Mouse (Mus musculus) bone marrow, adult 2 months (tissue): ENCODE data around the gene Iqgap3. TPM values are rescaled to one million over a fixed set of nuclear protein-coding genes. Genes with fewer than 3 reads are reported as not detected.

ENCODE experiments used
- H3K27ac ChIP-seq: fragments of 200-500 bp; 2 replicates; pipeline ENCODE4 v1.5.1; 2012; ENCODE audit warnings: low read depth, mild to moderate bottlenecking, control low read depth, inconsistent platforms, low read length; ENCODE audit not compliant: control insufficient read depth, poor library complexity, insufficient read depth
- H3K4me1 ChIP-seq: fragments of 200-500 bp; 2 replicates; pipeline ENCODE4 v1.6.1; 2011; ENCODE audit warnings: low read length; ENCODE audit not compliant: control insufficient read depth, insufficient read depth
- H3K4me3 ChIP-seq: fragments of 200-500 bp; replicated peaks from 2 replicates; pipeline ENCODE3; 2011; ENCODE audit warnings: mild to moderate bottlenecking, low read depth, low read length, control low read depth; ENCODE audit not compliant: control insufficient read depth
- CTCF ChIP-seq: fragments of 200-500 bp; IDR thresholded peaks from 2 replicates; pipeline ENCODE4 v1.5.1; 2011; ENCODE audit warnings: low read length, control low read depth; ENCODE audit not compliant: control insufficient read depth, insufficient read depth
- POLR2A ChIP-seq: fragments of 200-500 bp; IDR thresholded peaks from 2 replicates; pipeline ENCODE4 v1.6.1; 2011; ENCODE audit warnings: low read depth, mild to moderate bottlenecking, control low read depth, low read length, borderline replicate concordance; ENCODE audit not compliant: control insufficient read depth
- WGBS: fragments of 180-500 bp; shearing (Covaris S2); methylation state at CpG from one replicate; pipeline ENCODE4 v1.1.7; 2018; 5-methylcytosine and 5-hydroxymethylcytosine counted together
- polyA plus RNA-seq: library from polyadenylated mRNA; stranded (reverse); fragments of >200 nt; gene quantifications from 2 replicates; pipeline ENCODE4 v1.2.4, GENCODE M21; 2011; ENCODE audit warnings: low replicate concordance; ENCODE audit not compliant: missing spikeins, insufficient read depth, insufficient read length

The Iqgap3 gene
- polyA plus RNA-seq, 1 experiment, result 21.5 TPM

- H3K27ac ChIP-seq, result no peak overlapping the region
- no peak for TF ChIP-seq CTCF
- no peak for TF ChIP-seq POLR2A
- H3K4me3 ChIP-seq, result no peak overlapping the region
- no peaks in the 10 kb centered on the region for H3K4me1 ChIP-seq
- 54% methylated on average over 2 of the region's 2 CpGs for WGBS
These were observed 13.4 kb upstream of the Iqgap3 start for GRCm38 (mm10) chr3:88068386-88068785.

GRCm38 (mm10) chr3:88071783-88072182 lies 10.0 kb upstream of the Iqgap3 start:
- Histone ChIP-seq H3K4me3 (no peak overlapping the region), H3K27ac (no peak overlapping the region), H3K4me1 (no peaks in the 10 kb centered on the region)
- no peak for TF ChIP-seq POLR2A
- TF ChIP-seq CTCF, result peak; percentile 86
- 1% methylated on average over 5 of the region's 5 CpGs for WGBS

GRCm38 (mm10) chr3:88073631-88074030 lies 8.1 kb upstream of the Iqgap3 start:
- TF ChIP-seq CTCF (no peak), POLR2A (no peak)

GRCm38 (mm10) chr3:88074351-88074750 lies 7.4 kb upstream of the Iqgap3 start:
- Histone ChIP-seq H3K27ac (no peak overlapping the region), H3K4me1 (no peaks in the 10 kb centered on the region; the same call in 1 of the 2 replicates), H3K4me3 (no peak overlapping the region)
- TF ChIP-seq POLR2A (no peak), CTCF (no peak)
- 69% methylated on average over 2 of the region's 2 CpGs for WGBS

More at GRCm38 (mm10) chr3:88073631-88074030, 8.1 kb upstream of the Iqgap3 start:
- H3K27ac ChIP-seq, result no peak overlapping the region
- no peak overlapping the region for H3K4me3 ChIP-seq
- no peaks in the 10 kb centered on the region; the same call in 1 of the 2 replicates for H3K4me1 ChIP-seq
- 56% methylated on average over 2 of the region's 2 CpGs for WGBS

- no peak overlapping the region for H3K4me3 ChIP-seq
- 86% methylated on average over 8 of the region's 8 CpGs for WGBS
- no peak for TF ChIP-seq POLR2A
- TF ChIP-seq CTCF, result no peak
- H3K27ac ChIP-seq, result no peak overlapping the region
- H3K4me1 ChIP-seq, result no peaks in the 10 kb centered on the region; the same call in 1 of the 2 replicates
These were observed 7.0 kb upstream of the Iqgap3 start for GRCm38 (mm10) chr3:88074766-88075165.

GRCm38 (mm10) chr3:88077441-88077840 lies 4.3 kb upstream of the Iqgap3 start:
- peak overlapping the region; percentile 53; the same call in 1 of the 2 replicates for H3K27ac ChIP-seq
- TF ChIP-seq POLR2A (no peak), CTCF (0 out of 2 replicates have a peak, but pooled peaks have one; percentile 4)
- 37% methylated on average over 8 of the region's 8 CpGs for WGBS
- H3K4me3 ChIP-seq, result no peak overlapping the region
- peaks cover 1% of the 10 kb centered on the region; the same call in 1 of the 2 replicates for H3K4me1 ChIP-seq

GRCm38 (mm10) chr3:88078204-88078603 lies 3.6 kb upstream of the Iqgap3 start, which contains the start of gene Ttc24:
Gene Ttc24, minus strand, starts transcription at chr3:88078304.
- no peak within 1 kb of the TSS for H3K4me3 ChIP-seq
- WGBS, result 75% methylated on average over 4 of the region's 4 CpGs
- no peak for TF ChIP-seq POLR2A
- TF ChIP-seq CTCF, result no peak
- peak within 1 kb of the TSS; percentile 53; the same call in 1 of the 2 replicates for H3K27ac ChIP-seq
- H3K4me1 ChIP-seq, result peaks cover 1% of the 10 kb centered on the region; the same call in 1 of the 2 replicates

GRCm38 (mm10) chr3:88082224-88082618 lies 450 bp downstream of the Iqgap3 start:
- Histone ChIP-seq H3K4me3 (peak overlapping the region; percentile 70), H3K27ac (no peak overlapping the region), H3K4me1 (peaks cover 1% of the 10 kb centered on the region; the same call in 1 of the 2 replicates)
- WGBS, result under 1% methylated on average over 13 of the region's 13 CpGs
- TF ChIP-seq POLR2A (no peak), CTCF (no peak)

GRCm38 (mm10) chr3:88082663-88083062 lies 892 bp downstream of the Iqgap3 start:
- Histone ChIP-seq H3K27ac (no peak overlapping the region), H3K4me3 (peak overlapping the region; percentile 70), H3K4me1 (peaks cover 1% of the 10 kb centered on the region; the same call in 1 of the 2 replicates)
- WGBS, result 13% methylated on average over 4 of the region's 4 CpGs
- TF ChIP-seq POLR2A, result no peak
- TF ChIP-seq CTCF, result no peak
